Mouse (Mus musculus): ENCODE data around the gene Snx8.

Snx8 gene

DNA sequence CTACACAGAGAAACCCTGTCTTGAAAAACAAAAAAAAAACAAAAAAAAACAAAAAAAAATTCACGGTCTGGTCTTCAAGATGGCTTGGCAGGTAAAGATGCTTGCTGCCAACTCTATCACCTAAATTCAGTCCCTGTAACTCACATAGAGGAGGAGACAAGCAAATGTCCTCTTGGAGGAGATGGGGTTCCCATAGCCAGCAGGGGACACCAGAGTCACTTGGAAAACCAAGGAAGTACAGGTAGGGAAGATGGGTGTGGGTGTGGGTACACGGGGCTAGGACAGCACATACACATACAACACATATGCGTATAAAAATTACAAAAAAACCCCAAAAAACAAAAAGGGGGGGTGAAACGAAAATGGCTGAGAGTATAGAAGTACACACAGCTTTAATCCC is 46.2 kb downstream of the Snx8 start:
- no peak for DNase-seq (ENCODE audit: low read depth)

DNA sequence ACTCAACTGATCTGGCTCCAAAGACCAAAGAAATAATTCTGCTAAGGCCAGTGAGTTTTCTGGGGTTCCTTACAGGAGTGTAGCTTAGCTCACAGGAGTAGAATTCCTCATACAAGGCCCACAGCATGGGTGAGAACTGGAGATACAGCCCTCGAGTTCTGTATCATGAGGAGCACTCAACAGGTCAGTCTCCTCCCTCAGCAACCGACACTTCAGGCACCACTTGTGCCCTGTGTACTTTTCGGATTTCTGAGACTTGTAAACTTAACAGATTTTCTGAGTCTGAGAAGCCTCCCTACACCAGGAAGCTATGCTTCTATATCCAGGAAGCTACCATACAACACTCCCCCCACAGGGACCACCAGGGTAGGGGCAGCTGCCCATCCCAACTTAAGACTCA is 49.2 kb downstream of the Snx8 start:
- no peak for DNase-seq (ENCODE audit: low read depth)

DNA sequence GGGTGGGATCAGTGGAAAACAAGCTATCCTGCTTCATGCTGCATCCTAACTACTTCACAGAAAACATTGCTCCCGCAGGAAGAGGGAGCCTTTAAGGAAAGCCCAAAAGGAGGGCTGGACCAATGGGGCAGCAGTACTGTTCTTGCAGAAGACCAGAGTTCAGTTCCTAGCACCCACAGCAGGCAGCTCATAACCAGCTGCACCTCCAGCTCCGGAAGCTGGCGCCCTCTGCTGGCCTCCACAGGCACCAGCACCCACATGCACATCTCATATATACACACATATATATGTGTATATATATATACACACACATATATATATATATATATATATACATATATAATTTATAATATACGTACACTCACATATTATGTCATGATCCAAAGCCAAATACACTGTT is 50.3 kb downstream of the Snx8 start:
- no peak for DNase-seq (ENCODE audit: low read depth)

DNA sequence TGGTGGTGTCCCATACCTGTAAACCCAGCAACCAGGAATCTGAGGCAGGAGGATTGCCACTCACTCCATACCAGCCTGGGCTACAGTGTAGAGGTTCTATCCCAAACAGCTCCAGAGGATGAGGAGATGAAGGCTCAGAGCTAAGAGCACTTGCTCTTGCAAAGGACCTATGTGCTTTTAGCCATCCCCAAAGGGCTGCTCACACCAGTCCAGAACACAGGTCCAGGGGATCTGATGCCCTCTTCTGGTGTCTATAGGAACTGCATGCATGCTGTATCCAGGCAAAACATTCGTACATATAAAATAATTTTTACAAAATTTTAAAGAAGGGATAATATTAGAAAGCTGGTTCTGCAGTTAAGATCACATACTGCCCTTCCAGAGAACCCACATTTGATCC is 52.4 kb downstream of the Snx8 start:
- DNase-seq (ENCODE audit: low read depth): no peak

DNA sequence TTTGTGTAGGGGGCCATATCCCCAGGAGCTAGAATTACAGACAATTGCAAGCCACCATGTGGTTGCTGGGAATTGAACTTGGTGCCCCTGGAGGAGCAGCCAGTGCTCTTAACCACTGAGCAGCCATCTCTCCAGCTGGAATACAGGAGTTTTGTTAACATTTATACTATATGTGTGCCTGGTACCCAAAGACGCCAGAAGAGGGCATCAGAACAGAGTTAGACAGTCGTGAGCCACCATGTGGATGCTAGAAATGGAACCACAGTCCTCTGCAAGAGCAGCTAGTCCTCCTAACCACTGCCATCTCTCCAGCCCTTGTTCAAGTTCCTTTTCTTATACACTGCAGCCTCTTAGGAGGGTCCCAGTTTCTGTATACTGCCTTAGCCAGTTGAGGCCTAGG is 55.4 kb downstream of the Snx8 start:
- no peak for DNase-seq (ENCODE audit: low read depth)

DNA sequence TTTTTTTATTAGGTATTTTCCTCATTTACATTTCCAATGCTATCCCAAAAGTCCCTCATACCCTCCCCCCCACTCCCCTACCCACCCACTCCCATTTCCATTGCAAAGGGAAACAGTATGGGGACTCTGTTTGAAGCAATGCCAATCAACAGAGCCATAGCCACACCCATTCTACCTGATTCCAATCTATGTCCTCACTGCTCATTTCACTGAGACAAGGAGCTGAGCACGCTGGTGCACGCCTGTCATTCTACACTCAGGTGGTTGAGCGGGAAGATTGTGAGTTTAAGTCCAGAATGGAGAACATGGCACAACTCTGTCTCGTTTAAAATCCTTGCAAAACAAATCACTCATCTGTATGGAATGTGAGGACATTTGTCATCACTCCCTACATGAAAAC is 56.5 kb downstream of the Snx8 start:
- no peak for DNase-seq (ENCODE audit: low read depth)

DNA sequence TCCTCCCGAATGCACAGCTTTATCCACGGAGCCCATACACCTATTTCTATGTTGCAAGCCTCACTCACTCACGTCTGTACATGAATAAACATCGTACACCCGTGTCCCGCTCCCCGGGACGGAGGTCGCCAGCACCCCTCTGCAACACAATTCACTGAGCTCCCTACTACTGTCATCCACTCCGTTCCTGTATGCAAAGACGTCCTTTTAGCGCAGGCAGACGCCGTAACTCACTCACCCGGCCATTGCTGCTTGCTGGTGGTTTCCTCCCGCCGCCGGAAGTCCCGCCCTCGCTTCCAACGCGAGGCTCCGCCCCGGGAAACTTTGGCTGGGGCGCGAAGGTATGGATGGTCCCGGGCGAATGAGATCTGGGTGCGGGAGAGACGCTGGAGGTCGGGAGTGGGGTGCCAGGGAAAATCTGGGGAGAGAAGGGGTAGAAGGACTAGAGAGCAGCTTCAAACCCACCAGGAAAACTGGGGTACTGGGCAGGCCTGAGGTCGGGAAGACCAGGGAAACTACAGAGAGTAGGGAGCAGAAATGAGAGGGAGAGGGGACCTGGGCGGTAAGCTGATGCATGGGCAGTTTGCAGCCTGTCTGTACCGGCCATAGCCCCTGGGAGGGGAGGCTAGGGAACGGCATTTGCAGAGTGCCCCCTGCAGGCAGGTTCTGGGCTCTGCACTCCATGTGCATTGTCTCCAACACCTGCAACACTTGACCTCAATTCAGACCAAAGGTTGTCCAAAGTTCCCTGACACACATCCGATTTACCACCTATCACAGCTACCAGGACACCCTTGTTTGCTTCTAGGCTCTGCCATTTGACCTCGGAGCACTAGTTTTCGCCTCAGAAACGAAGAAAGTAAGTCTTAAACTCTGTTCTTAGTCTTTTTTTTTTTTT is 57.2 kb downstream of the Snx8 start, which contains the start of gene Mrm2:
Mrm2 (minus strand) TSS at position 284 of the 898 bp plus-strand sequence.
- DNase-seq (ENCODE audit: low read depth): peak; percentile 78

DNA sequence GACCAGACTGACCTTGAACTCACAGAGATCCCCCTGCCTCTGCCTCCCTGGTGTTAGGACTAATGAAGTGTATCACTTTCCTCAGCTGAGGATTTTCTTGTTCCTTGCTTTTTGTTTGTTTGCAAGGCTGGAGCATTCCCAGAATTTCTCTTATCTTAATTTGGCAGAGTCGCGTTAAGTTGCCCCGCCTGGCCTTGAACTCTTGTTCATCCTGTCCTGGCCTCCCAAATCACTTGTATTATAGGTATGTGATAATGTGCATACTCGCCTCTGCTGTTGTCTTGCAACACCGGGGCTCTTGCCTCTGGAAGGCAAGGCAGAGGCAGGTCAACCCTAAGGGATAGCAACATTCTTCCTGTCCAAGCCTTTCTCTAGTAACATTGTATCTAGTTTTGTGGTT is 65.0 kb downstream of the Snx8 start:
- DNase-seq (ENCODE audit: low read depth): no peak

DNA sequence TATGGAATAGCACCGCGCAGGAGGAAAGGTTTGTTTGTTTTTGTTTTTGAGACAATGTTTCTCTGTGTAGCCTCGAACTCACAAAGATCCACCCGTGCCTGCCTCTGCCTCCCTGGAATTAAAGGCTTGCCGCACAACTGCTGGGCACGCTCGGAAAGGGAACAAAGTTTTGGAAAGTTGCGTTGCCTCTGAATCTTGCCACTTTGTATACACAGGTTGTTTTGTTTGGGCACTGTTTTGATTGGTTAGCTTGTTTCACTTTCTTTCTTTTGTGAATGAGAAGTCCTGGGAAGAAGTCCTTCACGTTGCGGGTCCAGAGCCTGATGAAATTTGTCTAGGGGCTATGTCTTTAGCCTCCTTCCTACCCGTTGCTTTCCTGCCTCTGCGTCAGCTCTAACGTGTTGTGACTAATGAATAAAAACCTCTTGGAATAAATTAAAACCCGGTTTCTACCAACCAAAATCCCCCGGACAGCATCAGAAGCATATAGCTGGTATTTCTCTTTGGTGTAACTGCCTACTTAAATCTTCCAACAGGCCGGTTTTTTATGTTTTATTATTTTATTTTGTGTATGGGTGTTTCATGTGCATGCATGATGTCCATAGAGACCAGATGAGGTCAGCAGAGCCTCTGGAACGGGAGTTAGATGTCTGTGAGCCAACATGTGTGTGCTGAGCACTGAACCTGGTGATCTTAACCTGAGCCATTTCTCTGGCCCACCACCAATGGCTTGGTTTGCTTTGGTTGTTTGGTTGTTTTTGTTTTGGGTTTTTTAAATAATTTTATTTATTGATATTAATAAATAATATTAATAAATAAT is 67.1 kb downstream of the Snx8 start:
- no peak for DNase-seq (ENCODE audit: low read depth)

DNA sequence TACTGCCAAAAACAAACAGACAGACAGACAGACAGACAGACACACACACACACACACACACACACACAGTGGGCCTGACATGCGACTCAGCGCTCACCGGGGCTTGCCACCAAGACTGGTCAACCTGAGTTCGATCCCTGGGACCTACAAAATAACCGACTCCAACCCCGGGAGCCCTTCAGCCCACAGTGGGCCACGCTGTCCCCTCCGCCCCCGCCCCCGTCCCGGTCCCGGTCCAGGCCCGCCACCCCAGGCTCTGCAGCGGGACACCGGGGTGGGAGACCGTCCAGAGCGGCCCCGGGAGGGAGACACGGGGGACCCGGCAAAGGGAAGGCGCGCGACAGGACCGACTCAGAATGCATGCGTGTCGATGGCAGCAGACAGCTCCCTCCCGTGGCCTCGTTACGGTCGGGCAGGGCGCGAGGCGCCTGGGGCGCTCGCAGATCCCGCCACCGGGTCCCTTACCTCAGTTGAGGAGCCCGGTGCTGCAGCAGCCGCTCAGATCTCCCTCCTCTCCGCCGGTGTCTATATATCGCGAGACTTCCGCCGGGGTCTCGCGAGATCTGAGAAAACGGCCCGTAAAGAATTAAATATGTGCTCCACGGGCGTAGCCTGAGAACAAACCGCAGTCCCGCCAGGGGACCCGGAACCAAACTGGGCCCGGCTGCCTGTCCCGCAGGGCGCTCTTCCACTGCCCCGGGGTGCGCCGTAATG is 67.9 kb downstream of the Snx8 start, which contains the start of the genes Mad1l1 and Nudt1:
Mad1l1 (minus strand) TSS at position 511 of the 714 bp plus-strand sequence.
Nudt1 (plus strand) TSS at position 615 of the 714 bp plus-strand sequence.
- DNase-seq (ENCODE audit: low read depth): peak; percentile 98

DNA sequence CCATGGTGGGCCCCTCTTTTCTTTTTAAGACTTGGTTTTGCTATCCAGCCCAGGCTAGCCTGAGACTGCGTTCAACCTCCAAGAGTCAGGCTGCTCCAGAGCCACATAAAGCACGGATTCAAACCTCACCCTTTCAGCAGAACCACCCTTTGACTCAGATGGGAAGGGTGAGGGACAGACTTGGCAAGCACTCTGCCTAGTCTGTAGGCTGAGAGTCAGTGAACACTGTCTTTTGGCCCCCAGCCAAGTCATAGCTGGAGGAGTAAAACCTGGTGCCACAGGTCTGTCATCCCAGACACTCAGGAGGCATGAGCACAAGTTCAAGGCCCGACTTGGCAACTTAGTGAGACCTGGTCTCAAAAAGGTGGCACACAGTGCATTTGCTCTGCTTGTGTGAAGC is 72.3 kb downstream of the Snx8 start:
- no peak for DNase-seq (ENCODE audit: low read depth)

DNA sequence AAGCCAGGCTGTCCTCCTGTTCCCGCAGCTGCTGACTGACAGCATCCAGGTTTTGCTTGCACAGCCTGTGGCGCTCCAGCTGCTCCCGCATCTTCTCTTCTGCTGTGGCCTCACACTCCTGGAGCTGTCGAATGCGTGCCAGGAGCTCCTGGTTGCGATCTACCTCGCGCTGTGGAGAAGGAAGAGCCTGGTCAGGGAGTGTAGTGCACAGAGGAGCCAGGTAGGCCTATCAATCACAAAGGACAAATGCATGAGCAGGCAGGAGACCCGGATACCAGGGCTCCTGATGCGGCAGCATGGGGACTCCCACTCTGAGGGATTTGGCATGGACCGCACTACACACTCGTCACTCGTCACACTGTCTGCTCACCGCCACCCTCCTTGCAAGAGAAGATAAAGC is 81.5 kb downstream of the Snx8 start:
- DNase-seq (ENCODE audit: low read depth): no peak

DNA sequence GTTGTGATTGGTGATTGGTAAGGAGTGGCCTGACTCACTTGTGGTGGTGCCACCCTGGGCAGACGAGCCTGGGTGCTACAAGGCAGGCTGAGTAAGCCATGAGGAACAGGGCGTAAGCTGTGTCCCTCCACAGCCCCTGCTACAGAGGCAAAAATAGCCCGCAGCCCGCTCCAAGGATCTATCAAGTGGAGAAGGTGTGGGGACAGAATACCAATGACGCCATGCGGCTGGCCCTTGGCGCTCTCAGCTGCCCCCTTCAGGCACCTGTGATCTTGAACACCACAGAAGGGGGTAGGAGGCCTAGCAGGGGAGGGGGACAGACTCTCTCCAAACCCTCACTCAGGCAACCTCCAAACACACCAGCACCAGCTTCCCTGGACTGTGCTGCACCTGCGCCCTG is 83.0 kb downstream of the Snx8 start:
- no peak for DNase-seq (ENCODE audit: low read depth)

DNA sequence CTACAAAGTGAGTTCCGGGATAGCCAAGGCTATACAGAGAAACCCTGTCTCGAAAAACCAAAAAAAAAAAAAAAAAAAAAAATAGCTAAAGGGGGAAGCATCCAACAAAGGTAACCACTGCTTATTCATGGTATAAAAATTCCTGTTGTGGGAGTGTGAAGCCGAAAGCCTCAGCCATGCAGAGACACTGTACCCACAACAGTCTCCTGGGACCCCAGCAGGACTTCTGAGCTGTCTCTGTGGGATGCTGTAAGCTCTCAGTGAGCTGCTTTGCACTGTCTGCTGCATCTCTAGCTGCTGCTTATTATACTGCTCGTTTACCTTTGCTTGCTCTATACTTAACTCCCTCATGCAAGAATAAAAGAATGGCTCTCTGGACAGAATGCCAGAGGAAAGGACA is 90.8 kb downstream of the Snx8 start:
- no peak for DNase-seq (ENCODE audit: low read depth)

DNA sequence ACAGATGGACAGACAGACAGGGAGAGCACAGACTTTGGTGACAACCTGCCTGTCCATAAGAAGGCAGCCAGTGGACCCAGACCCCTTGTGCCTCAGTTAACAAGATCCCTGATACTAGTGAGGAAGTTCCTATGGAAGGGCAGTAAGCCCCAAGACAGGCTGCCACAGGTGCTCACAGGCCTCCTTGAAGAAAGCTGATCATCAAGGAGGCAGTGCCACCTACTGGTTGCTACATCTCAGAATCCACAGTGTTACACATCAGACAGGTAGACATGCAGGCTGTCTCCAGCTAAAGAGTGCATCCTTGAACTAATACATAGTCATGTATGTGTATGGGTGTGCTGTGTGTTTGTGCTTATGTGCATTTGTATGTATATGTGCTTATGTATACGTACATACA is 96.9 kb downstream of the Snx8 start:
- DNase-seq (ENCODE audit: low read depth): peak; percentile 39
